Mouse (Mus musculus): ENCODE results near the gene Ephb2.

- TF ChIP-seq GATA1 (IDR thresholded peaks at IDR 0.05; ENCODE audit: borderline replicate concordance, low read length) (no peak), FLI1 (IDR thresholded peaks at IDR 0.05; ENCODE audit: low read length) (no peak)
Measured at GRCm38 (mm10) chr4:136863517-136863916, 27.7 kb upstream of the Ephb2 start.
